Mouse (Mus musculus) monocyte, adult 2 months (primary cell): Measurements from ENCODE around the gene Ap1m2.
A peak's percentile ranks its signal among the peaks of the same experiment; 100 is the strongest.

ENCODE experiments used
- DNase-seq, 2 experiments: peaks; one replicate each; pipeline ENCODE4 v3.0.0; 2022; ENCODE audit warnings: low spot score in 2 of 2, low read depth in 1 of 2

Gene Ap1m2

GRCm38 (mm10) chr9:21312134-21312533, at the start of gene Ap1m2:
TSS of gene Ap1m2 (minus strand) at chr9:21312337.
- DNase-seq = no peak

DNA sequence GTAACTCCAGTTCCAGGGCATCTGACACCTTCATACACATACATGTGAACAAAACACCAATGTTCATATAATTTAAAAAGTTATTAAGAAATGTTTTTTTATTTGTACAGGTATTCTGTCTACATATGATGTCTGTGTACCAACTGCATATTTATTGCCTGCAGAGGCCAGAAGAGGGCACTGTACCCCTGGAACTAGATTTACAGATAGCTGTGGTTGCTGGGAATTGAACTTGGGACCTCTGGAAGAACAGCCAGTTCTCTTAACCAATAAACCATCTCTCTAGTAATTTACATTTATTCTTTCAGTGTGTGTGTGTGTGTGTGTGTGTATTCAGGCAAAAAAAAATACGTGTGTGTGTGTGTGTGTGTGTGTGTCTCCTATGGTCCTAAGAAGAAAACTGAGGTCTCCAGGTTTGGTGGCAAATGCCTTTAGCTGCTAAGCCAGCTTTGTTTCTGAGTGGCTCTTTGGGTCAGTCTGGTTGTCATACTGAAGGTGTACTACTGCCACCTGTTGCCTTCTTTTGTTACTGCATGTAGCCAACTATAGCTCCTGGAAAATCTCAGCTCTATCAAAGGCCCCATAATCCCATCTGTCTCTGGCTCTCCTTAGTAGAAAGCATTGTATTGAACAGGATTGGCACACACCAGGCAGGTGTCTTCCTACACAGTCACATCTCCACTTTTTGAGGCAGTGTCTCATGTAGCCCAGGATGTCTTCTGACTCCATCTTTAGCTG, 45.0 kb upstream of the Ap1m2 start:
- peak in 1 of 2 experiments; percentile 34 for DNase-seq

DNA sequence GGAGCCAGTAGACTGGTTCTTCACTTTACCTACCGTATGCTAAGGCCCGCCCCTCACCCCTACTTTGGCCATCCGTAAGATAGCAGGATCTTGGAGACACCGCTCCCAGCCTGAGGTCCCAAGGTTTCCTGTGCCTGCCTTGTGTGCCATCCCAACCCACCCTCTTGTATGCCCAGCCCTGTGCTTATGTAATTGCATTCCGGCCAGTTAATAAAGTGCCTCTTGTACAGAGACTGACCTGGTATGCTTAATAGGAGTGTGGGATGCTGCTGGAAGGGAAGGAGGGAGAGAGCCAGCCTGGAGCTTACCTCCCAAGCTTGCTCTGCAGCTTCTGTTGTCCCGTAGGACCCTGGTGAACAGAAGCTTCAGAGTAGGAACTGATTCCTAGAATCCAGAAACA, 42.7 kb upstream of the Ap1m2 start:
- DNase-seq = no peak

GRCm38 (mm10) chr9:21353373-21353686, 41.2 kb upstream of the Ap1m2 start:
- no peak for DNase-seq

DNA sequence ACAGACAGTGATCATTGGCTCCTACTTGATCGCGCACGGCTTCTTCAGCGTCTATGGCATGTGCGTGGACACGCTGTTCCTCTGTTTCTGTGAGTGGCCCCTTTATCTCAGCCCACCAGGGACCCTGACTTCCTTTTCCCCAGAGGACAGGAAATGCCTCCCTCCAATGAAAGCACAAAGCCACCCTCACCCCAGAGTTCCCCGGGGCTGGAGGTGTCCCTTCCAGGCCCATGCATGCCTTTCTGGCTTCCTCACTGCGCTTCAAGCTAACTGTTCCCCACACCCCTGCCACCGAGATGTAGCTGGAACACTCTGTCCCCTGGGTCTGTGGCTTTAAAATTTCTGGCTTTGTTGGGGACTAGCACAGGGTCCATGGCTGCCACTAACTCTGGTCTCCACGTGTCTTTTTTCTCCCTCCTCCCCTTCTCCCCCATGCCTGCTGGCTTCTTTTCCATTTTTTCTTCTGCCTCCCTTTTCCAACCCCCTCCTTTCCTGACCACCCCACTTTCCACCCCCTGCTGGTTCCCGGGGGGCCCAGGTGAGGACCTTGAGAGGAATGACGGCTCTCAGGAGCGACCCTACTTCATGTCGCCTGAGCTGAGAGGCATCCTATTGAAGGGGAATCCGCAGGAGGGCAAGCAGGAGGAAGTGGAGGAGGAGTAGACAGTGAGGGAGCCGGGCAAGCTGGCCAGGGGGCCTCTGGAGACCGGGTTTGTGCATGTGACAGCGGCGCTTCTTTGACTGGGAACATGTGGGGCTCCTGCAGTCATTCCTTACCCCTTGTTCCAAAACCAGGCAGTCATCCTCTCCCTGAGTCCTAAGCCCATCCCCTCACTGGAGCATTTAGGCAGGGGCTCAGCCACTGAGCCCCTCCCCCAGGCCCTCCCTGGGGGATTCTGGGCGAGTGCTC, 40.6 kb upstream of the Ap1m2 start:
- DNase-seq = no peak

DNA sequence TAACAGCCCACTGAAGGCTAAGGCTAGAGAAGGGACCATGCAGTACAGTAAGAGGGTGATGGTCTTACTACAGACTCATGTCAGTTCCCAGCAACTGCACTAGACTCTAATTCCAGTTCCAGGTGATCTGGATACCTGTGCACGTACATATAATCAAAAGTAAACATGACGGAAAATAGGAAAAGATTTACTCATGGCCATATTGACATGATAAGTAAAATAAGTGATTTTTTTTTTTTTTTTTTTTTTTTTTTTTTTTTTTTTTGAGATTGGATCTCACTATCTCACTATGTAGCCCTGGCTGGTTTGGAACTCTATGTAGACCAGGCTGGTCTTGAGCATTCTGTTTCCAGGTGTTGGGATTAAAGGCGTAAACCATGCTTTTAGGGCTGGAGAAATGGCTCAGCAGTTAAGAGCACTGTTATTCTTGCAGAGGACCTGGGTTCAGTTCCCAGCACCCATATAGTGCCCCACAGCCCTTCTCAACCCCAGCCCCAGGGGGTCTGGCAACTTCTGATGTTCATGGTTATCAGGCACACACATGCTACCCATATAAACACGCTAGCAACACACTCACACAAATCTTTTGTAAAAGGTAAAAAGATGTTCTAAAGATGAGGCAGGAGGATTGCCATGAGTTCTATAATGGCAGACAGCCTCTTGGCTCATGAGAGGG, 39.7 kb upstream of the Ap1m2 start:
- DNase-seq = no peak

- DNase-seq = no peak
These were observed 39.0 kb upstream of the Ap1m2 start for GRCm38 (mm10) chr9:21351178-21351577.

GRCm38 (mm10) chr9:21348152-21348551, 36.0 kb upstream of the Ap1m2 start:
- DNase-seq = no peak

DNA sequence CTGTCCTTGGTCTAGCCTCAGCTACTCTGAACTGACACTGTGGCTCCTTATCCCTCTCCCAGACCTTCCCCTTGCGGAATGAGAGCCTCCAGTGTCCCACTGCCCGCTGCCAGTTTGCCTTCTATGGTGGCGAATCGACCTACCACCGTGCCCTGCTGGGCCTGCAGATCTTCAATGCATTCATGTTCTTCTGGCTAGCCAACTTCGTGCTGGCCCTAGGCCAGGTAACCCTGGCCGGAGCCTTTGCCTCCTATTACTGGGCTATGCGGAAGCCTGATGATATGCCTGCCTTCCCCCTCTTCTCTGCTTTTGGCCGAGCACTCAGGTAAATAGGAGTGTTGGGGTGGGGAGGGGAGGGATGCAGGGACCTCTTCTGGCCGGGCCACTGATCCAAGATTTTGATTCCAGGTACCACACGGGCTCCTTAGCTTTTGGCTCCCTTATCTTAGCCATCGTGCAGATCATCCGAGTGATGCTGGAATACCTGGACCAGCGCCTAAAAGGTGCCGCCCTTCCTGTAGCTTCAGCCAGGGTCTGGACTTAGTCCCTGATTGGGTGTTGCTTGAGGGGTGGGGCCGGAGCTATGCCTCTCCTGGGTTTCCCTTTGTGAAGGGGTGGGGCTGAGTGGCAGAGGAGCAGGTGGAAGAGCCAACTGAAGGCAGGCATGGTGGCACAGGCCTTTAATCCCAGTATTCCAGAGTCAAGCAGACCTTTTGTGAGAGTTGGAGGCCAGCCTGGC, 34.7 kb upstream of the Ap1m2 start:
- DNase-seq = no peak

- no peak for DNase-seq
These were observed 28.3 kb upstream of the Ap1m2 start for GRCm38 (mm10) chr9:21340411-21340810.

- no peak for DNase-seq
These were observed 25.5 kb upstream of the Ap1m2 start for GRCm38 (mm10) chr9:21337652-21338051.

DNA sequence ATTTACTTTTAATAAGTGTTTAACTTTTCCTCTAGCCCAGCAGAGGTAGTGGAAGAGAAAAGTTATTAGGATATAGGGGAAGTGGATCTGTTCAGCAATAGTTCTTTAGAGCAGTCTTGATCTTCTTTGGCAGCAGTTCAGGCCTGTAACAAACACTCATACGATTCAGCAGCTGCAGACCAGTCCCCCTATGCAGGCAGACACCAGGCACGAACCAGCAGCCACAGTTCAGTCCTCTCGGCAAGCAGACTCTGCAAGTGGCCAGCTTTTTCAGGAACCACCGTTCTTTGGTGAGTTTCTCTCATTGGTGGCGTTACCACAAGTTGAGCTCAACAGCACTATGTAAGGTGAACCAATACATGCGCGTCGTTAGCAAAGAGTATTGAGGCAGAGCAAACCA, 24.4 kb upstream of the Ap1m2 start:
- DNase-seq = no peak

DNA sequence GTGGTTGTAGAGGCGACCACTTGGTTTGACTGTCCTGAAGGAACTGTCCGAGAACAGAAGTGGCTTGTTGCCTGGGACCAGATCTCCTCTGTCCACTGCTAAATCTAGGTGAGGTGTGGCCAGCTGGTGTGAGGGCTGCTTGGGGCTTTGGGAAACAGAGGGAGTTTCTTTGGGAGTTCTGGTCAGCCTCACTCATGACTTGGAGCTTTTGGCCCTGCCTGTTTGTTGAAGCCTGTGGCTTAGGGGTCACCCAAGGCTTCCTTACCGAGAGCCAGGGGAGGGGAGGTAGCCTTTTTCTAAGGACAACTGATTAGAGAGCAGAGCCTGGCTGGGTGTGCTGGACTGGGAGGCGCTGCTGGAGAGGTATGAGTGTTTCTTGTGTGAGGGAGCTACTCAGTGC, 23.3 kb upstream of the Ap1m2 start:
- no peak for DNase-seq

DNA sequence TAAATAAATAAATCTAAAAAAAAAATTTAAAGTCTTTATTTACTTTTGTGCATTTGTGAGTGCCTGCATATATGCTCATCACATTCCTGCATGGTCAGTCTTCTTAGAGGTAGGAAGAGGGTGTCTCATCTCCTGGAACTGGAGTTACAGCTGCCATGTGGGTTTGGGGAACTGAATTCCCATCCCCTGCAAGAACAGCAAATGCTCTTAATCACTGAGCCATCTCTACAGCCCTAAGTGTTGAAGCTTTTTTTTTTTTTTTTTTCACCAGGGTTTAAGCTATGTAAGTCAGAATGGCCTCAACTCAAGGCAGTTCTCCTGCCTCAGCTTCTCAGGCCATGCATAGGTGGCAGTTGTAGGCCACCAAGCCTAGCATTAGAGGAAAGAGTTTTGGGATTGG, 22.6 kb upstream of the Ap1m2 start:
- DNase-seq = no peak

GRCm38 (mm10) chr9:21333523-21333922, 21.4 kb upstream of the Ap1m2 start:
- DNase-seq = no peak

- no peak for DNase-seq
These were observed 20.3 kb upstream of the Ap1m2 start for GRCm38 (mm10) chr9:21332161-21333061.

GRCm38 (mm10) chr9:21331365-21332140, 19.4 kb upstream of the Ap1m2 start:
- no peak for DNase-seq

GRCm38 (mm10) chr9:21329699-21330289, 17.7 kb upstream of the Ap1m2 start:
- DNase-seq = no peak

GRCm38 (mm10) chr9:21329041-21329440, 16.9 kb upstream of the Ap1m2 start:
- no peak for DNase-seq
